Mouse (Mus musculus): ENCODE results near the gene Zic3.

The Zic3 gene

GRCm38 (mm10) chrX:58041865-58042264 is 19.4 kb downstream of the Zic3 start:
- in situ Hi-C loops (cut with MboI, MseI): no loop called here

- in situ Hi-C loops (cut with MboI, MseI): no loop called here
Observed at GRCm38 (mm10) chrX:58042512-58042911, 20.0 kb downstream of the Zic3 start.
